Mouse (Mus musculus) megakaryocyte-erythroid progenitor cell, adult 5-6 weeks (primary cell): ENCODE measurements around the gene Ssr4. TPM values are rescaled to one million over a fixed set of nuclear protein-coding genes. Genes with fewer than 3 reads are reported as not detected.
"Not testable (repeated sequence)": the region's sequence is repeated elsewhere in the genome, so short reads cannot be mapped to it uniquely, and the experiment has no call there.

Experiments
- ATAC-seq: replicated peaks from 2 replicates; pipeline ENCODE4 v1.8.0; 2016; ENCODE audit warnings: mild to moderate bottlenecking, inconsistent platforms; ENCODE audit not compliant: severe bottlenecking, poor library complexity, low FRiP score, low TSS enrichment
- total RNA-seq, 2 experiments: library from RNA; stranded (forward) in 1 of 2; stranded (reverse) in 1 of 2; fragments of 200-1000, 215-1000 nt in 1 of 2; fragments of >200 nt in 1 of 2; fragmentation: Nextera tagmentation in 1 of 2; gene quantifications; 2 replicates each; pipeline ENCODE4 v1.2.3; 2014 to 2017

The Ssr4 gene
- total RNA-seq (2014; fragmentation: Nextera tagmentation) (246 and 263 TPM in 2 replicates), total RNA-seq (2017) (136 and 138 TPM in 2 replicates)

GRCm38 (mm10) chrX:73786364-73787224 is at the start of gene Ssr4, which contains the start of gene Idh3g:
Gene Ssr4, plus strand, starts transcription at chrX:73787028.
Gene Idh3g, minus strand, starts transcription at chrX:73786897.
- ATAC-seq: peak; percentile 93

- peak; percentile 81 for ATAC-seq
Observed at GRCm38 (mm10) chrX:73738155-73738554, 48.7 kb upstream of the Ssr4 start.

- ATAC-seq: no peak
Observed at GRCm38 (mm10) chrX:73739151-73739550, 47.7 kb upstream of the Ssr4 start.

DNA sequence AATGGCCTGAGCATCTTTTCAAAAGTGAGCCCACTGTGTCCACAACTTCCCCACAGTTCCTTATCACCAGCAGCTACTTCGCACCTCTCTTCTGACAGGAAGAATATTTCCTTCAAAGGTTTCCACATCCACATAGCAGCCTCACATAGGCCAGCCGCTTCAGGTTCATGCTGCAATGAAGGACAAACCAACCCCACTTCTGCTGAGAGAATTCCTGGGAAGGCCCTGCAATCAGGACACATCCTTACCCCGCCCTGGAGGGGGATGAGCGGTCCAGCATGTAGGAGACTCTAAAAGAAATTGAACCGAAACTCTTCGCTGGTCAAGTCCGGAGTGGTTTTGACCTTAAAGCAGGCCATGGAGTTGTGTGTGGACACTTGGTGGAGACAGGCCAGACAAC is 47.0 kb upstream of the Ssr4 start:
- ATAC-seq: not testable (repeated sequence)

GRCm38 (mm10) chrX:73744774-73745481 is 41.9 kb upstream of the Ssr4 start:
- no peak for ATAC-seq

DNA sequence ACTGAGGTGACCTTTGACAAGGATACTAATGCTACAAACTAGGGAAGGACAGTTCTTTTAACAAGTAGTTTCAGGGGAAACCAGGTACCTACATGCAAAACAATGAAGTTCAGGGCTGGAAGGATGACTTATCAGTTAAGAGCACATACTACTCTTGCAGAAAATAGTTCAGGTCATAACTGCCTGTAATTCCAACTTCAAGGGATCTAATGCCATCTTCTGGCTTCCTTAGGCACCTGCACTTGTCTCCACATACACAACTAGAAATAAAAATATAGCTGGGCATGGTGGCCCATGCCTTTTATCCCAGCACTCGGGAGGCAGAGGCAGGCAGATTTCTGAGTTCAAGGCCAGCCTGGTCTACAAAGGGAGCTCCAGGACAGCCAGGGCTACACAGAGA is 37.9 kb upstream of the Ssr4 start:
- no peak for ATAC-seq

- no peak for ATAC-seq
Observed at GRCm38 (mm10) chrX:73756334-73757140, 30.3 kb upstream of the Ssr4 start, which contains the start of gene Plxnb3. Gene Plxnb3, plus strand, starts transcription at chrX:73757090.

DNA sequence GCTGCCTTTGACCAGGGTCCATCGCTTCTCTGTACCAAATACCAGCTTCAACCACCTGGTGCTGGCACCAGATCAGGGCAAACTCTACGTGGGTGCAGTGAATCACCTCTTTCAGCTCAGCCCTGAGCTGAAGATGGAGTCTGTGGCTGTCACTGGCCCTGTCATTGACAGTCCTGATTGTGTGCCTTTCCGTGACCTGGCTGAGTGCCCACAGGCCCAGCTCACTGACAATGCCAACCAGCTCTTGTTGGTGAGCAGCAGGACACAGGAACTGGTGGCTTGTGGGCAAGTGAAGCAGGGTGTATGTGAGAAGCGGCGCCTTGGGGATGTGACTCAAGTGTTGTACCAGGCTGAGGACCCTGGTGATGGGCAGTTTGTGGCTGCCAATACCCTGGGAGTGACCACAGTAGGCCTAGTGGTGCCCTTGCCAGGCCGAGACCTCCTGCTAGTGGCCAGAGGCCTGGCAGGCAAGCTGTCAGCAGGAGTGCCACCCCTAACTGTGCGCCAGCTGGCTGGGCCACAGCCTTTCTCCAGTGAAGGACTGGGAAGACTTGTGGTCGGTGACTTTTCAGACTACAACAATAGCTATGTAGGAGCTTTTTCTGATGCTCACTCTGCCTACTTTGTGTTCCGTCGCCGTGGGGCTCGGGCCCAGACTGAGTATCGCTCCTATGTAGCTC is 28.1 kb upstream of the Ssr4 start:
- ATAC-seq: no peak

DNA sequence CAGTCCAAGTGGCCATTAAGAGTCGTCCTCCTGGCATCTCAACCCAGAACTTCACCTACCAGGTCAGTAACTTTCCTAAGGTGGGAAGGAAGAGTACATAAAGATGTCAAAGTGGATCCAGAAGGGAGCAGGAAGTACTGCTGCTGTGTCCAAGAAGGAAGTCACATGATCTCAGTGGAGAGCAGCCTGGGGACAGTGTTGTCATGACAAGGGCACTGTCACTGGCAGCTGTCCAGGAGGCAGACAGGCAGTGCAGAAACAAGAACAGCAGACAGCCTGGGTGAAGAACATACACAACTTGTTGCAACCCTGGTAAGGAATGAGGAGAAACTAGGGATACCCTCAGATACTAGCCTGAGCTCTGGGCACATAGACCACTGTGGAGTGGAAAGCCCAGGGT is 21.5 kb upstream of the Ssr4 start:
- ATAC-seq: no peak

DNA sequence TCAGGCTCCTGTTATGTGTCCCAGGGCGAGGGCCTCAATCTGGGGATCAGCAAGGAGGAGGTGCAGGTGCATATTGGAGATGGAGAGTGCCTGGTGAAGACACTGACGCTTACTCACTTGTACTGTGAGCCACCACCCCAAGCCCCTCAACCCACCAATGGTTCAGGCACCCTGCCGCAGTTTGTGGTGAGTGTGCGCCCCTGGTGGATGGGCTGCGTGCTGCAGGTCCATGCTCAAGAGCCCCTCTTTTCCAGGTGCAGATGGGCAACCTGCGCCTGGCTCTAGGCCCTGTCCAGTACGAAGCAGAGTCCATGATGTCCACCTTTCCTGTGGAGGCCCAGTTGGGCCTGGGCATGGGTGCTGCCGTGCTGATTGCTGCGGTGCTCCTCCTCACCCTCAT is 19.6 kb upstream of the Ssr4 start:
- ATAC-seq: 0 out of 2 replicates have a peak, but pooled peaks have one; percentile 58

DNA sequence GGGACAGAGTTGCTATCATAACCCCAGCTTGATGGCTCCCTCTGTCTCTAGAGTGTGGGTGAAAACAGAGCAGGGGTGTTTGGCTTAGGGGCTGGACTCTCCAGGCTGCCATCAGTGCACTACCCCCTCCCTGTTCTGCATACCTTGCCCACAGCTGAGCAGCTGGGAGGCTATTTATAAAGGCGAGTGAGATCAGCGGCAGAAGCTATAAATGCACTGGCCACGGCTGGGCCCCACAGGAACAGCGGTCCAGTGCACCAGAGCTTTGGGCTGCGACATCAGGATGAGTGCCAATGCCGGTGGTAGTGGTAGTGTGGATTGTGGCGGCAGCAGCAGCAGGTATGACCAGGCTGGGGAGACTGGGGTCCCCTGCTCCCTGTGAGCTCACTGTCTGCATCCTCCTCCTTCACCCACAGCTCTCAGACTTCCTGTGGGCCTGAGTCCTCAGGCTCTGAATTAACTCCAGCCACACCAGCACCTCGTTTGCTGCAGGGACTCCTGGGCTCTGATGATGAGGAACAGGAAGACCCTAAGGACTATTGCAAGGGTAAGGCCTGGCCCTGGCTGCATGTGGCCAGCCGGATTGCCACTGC is 12.6 kb upstream of the Ssr4 start, which contains the start of gene Srpk3:
Gene Srpk3, plus strand, starts transcription at position 238 of the 593 bp plus-strand sequence.
- no peak for ATAC-seq

- ATAC-seq: no peak
Observed at GRCm38 (mm10) chrX:73774802-73775483, 11.9 kb upstream of the Ssr4 start.

GRCm38 (mm10) chrX:73782227-73782626 is 4.6 kb upstream of the Ssr4 start:
- no peak for ATAC-seq

DNA sequence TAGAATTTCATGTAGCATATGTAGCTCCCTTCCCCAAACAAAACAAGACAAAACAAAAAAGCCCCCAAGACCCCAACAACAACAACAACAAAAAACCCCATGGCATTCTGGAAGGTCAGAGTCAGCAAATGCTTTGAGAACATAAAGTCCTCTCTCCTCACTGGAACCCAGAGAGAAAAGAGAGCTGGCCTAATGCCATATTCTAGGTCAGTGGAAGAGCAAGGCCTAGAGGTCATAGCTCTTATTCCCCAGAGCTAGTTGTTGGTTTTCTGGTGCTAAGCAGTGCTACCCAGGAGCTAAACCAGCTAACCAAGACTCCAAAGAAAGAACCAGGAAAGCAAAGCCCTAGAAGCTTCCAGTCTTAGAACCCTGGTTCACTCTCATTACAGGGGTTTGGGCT is 1.2 kb upstream of the Ssr4 start:
- no peak for ATAC-seq

GRCm38 (mm10) chrX:73787225-73787558 is 364 bp downstream of the Ssr4 start:
- ATAC-seq: no peak

DNA sequence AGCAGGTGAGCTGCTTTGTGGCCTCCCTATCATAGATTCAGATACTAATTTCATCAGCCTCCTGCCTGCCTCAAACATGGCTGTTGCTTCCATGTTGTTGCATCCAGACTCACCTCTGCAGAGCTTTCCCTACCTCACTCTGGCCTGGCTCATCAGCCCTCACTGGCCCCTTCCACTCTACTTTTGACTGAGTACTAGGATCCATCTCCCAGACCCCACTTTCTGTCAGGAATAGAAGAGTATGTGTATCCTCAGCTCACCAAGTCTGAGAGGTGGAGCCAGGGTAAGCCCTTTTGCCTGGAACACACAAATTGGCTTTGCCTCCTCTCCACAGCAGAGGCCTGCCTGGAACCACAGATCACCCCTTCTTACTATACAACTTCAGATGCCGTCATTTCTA is 1.7 kb downstream of the Ssr4 start:
- no peak for ATAC-seq

GRCm38 (mm10) chrX:73793039-73793438 is 6.2 kb downstream of the Ssr4 start:
- ATAC-seq: no peak

DNA sequence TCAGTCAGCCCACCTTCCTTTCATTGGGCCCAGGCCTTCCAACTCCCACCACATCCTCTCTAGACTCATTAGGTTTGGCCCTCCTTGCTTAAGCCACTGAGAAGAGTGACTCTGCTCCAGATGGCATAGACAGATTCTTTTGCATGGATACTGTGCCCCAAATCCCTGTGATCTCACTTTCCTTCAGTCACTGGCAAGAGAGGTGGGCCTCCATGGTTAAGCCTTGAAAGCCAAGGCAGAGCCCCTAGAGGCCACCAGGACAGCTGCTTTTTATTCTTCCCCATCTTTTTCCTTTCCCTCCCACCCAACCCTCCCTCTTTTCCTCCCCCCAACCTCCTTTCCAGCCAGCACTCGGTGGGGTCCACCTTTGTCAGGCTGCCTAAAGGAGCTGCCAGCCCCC is 6.7 kb downstream of the Ssr4 start:
- no peak for ATAC-seq
